Mouse (Mus musculus) urinary bladder, postnatal 4 days (tissue): ENCODE results near the gene Fhad1.

Experiments
- DNase-seq, 2 experiments: peaks; one replicate each; pipeline ENCODE4 v3.0.0; 2021 to 2022; ENCODE audit warnings: low spot score in 2 of 2

The Fhad1 gene

GRCm38 (mm10) chr4:141932785-141933574, 81.9 kb downstream of the Fhad1 start:
- DNase-seq, result no peak

DNA sequence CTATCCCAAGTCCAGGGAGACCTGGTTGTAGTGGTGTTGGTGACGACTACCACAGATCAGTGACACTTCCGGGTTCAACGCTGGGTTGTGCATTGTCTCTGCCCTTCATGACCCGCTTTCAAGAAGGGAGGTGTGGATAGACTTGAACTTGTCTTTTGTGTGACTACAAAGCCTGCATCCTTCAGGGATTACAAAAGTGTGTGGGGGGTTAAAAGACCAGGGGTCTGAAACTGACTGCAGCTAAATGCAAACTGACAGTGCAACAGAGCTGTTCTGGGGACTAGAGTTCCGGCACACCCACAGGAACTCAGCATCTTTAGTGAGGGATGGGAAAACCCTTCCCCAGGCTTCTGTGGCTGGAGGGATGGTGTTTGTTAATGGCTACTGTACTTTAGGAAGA, 83.4 kb downstream of the Fhad1 start:
- no peak for DNase-seq

GRCm38 (mm10) chr4:141930001-141930400, 84.9 kb downstream of the Fhad1 start:
- DNase-seq, result no peak

- no peak for DNase-seq
Observed at GRCm38 (mm10) chr4:141928881-141929281, 86.0 kb downstream of the Fhad1 start.

- no peak for DNase-seq
Observed at GRCm38 (mm10) chr4:141925781-141926345, 89.0 kb downstream of the Fhad1 start.

DNA sequence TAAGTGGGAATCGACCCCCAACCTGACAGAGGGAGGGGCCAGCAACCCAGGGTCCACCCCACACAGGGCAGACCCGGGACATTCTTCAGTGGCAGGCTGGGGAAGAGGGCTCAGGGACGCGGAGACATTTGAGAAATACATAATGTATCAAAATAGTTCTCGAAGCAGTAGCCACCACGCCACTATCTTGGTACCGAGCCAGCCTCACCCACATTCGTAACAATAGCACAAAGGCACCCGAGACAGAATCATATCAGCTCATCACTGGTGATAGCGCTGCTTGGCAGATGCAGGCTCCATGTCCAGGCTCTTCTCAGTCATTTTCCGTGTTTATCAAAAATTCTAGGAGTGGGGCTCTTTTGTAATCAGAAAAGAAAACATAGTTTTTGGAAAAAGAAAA, 90.9 kb downstream of the Fhad1 start:
- no peak for DNase-seq

- no peak for DNase-seq
Observed at GRCm38 (mm10) chr4:141920391-141920790, 94.5 kb downstream of the Fhad1 start.

GRCm38 (mm10) chr4:141917735-141918419, 97.0 kb downstream of the Fhad1 start:
- DNase-seq, result no peak

- peak in 1 of 2 experiments; percentile 34 for DNase-seq
Observed at GRCm38 (mm10) chr4:141914040-141914439, 100.8 kb downstream of the Fhad1 start.

- no peak for DNase-seq
Observed at GRCm38 (mm10) chr4:141913201-141913993, 101.5 kb downstream of the Fhad1 start.

GRCm38 (mm10) chr4:141904710-141905109, 110.2 kb downstream of the Fhad1 start:
- no peak for DNase-seq

DNA sequence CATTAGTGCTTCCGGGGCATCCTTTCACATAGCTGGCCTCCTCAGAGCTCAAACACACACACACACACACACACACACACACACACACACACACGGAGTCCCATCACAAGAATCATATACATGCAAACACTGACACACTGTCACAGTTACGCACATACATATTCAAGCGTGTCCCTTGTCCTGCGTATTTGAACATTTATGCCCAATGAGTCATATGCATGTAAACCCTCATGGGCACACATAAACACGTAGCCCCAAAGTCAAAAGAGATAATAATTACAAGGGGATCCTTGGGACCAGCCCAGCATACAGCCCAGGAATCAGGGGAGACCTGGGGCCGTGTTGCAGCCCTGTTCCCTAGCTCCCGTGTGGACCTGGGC, 112.4 kb downstream of the Fhad1 start:
- no peak for DNase-seq

DNA sequence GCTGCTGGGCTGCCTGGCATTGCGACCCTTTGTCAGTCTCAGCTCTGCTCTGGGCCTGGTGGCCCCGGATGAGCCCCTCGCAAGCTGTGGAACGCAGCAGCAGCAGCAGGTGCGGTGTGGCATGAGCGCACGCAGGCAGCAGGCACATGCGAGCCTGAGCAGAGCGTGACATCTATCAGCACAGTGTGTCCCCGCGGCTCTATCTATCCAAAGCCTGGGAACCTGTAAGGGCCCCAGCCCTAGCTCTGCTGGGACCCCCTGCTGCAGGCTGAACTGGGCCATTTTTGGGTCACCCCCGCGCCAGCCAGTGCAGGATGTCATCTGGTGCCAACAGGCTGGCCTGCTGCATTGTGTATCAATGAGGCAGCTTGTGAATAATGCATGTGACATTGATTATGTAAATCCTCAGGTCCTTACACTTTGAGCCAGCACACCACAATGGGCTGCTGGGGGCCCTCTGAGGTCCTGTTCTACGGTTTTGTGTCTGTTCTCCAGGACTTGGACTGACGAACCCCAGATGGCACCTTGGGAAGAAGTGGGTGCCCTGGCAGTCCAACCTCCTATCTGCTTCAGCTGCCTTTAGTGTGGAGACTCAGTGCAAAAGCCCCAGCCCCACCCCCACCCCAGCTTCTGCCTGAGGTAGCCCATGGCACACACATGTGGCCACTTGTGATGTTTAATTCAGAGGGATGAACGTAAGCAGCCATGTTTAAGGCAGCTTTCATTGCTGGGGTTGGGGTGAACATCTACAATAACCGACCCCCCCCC, 113.0 kb downstream of the Fhad1 start:
- DNase-seq, result no peak

- DNase-seq, result no peak
Observed at GRCm38 (mm10) chr4:141900421-141900820, 114.5 kb downstream of the Fhad1 start.

DNA sequence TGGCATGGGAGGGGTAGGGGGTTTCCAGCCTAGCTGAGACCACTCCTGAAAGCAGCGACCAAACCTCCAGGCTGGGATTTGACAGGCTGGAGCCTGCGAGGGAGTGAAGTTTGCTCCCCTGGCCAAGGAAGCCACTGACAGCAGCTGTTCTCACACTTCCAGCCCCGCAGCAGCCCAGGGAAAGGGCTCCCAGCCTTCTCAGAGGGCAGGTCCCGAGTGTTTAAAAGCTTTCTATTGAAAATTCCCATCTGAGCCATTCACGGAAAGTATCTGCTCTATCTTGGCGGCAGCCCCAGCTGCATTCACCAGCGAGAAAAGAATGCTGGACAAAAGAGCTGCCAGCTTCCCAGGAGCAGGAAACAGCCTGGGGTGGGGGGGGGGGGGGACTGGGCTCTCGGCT, 114.9 kb downstream of the Fhad1 start:
- peak in 1 of 2 experiments; percentile 33 for DNase-seq

DNA sequence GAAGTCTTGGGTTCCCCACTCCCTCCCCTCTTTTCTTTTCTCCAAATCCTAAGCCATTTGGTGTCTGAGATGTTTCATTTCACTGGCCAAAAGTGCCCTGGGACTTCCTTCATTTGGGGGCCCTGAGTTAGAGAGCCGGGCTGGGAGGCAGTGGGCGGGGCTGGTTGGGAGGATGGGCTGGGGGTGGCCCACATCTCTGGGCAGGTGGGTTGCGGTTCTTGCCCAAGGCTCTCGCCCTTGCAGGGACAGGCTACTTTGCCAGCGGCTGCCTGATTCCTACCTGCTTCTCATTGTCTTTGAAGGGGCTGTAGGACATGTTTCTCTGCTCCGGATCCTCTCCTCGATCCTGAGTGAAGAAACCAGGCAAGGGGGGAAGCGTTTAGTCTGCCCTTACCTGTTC, 116.0 kb downstream of the Fhad1 start:
- DNase-seq, result no peak

- no peak for DNase-seq
Observed at GRCm38 (mm10) chr4:141897838-141898237, 117.0 kb downstream of the Fhad1 start.

DNA sequence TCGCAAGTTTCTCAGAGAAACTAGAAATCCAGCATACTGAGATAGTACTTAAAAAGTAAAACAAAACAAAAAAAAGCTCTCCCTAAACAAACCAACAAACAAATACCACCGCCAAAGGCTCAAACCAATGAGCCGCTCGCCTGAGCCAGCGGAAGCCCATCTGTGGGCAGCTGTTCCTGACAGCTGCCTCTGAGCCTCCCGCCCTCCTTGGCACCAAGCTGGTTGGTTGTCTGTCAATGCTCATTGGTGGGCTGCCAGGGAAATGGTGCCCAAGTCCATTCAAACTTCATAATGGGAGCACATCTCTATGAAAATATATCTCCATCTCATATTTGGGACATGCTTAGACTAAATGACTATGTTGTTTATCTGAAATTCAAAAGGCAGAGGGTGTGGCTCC, 117.7 kb downstream of the Fhad1 start:
- no peak for DNase-seq

- DNase-seq, result no peak
Observed at GRCm38 (mm10) chr4:141895772-141896171, 119.1 kb downstream of the Fhad1 start.

- DNase-seq, result no peak
Observed at GRCm38 (mm10) chr4:141893157-141893784, 121.6 kb downstream of the Fhad1 start.
